Mouse (Mus musculus): ENCODE data around the gene Arrdc5.
"Not testable (repeated sequence)": the region's sequence is repeated elsewhere in the genome, so short reads cannot be mapped to it uniquely, and the experiment has no call there.

Arrdc5 gene

DNA sequence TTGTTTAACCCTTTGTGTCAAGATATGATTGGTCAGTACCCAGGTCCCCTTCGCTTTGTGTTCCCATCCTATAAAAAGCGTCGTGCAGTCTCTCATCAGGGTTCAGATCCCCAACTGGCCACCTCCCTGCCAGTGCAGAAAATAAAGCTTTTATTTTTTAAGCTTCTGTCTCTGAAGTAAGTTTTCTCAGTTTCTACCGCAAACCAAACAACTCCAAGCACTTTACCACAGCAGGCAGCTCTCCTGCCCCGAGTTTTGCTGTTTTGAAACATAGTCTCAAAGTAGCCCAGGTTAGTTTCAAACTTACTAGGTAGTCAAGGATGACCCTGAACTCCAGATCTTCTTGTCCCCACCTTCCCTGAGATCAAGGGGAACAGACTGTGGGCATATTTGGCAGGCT is 21.7 kb downstream of the Arrdc5 start:
- DNase-seq (ENCODE audit: low spot score in 2 of 2), result no peak

DNA sequence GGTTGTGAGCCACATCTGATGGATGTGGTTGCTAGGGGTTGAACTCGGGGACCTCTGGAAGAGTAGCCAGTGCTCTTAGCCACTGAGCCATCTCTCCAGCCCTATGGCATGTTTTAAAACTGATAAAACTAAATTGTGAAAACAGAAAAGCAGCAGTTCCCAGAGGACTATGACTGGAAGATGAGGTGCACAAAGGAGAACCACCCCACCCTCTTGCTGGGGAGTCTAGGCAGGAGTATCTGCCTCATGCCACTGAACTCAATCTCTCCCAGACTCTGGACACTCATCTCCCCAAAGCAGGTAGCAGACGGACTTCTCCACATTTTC is 22.6 kb downstream of the Arrdc5 start:
- no peak for DNase-seq (ENCODE audit: low spot score in 2 of 2)

DNA sequence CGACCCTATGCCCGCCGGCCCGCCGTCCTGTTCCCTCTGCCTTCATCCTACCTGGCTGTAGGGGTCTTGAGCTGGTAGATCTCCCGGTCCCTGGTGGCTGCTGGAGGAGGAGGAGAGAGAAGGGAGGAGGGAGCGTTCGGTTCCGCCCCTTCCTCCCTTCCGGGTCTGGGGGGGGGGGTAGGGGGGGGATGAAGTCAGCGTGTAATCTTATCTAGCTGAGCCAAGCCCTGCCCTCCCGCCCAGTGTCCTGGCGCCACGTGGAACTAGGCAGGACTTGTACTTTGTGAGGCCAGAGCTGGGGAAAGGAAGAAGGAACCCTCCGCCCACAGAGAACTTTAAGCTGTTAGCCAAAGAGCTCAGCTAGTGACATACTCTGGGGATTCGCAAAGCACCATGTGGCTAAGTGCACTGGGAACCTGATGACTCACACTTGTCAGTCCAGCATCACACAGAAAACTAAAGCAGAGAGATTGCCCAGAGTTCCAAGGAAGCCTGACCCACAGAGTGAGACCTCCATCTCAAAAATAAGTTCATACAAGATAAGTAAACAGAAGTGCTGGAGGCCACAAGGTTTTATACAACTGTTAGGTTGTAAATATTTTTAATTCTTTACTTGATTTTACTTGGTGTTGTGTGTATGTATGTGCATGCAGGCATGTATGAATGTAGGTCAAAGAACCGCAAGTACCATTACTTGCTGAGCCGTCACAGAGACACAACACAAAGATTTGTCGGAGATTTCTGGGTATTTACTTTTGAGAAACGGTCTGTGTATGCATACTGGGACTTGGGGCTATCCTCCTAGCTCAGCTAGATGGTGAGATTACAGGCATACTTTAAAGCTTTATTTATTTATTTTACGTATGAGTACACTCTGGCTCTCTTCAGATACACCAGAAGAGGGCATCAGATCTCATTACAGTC is 23.2 kb downstream of the Arrdc5 start, which contains the start of gene Ticam1:
Ticam1 (minus strand) TSS at position 144 of the 924 bp plus-strand sequence.
- DNase-seq (ENCODE audit: low spot score in 2 of 2), result peak in 1 of 2 experiments; percentile 86

- no peak for DNase-seq (ENCODE audit: low spot score in 2 of 2)
These were observed 24.1 kb downstream of the Arrdc5 start for GRCm38 (mm10) chr17:56275842-56276480.

GRCm38 (mm10) chr17:56273986-56274385 is 26.1 kb downstream of the Arrdc5 start:
- no peak for DNase-seq (ENCODE audit: low spot score in 2 of 2)

- DNase-seq (ENCODE audit: low spot score in 2 of 2), result no peak
These were observed 26.6 kb downstream of the Arrdc5 start for GRCm38 (mm10) chr17:56273482-56273881.

DNA sequence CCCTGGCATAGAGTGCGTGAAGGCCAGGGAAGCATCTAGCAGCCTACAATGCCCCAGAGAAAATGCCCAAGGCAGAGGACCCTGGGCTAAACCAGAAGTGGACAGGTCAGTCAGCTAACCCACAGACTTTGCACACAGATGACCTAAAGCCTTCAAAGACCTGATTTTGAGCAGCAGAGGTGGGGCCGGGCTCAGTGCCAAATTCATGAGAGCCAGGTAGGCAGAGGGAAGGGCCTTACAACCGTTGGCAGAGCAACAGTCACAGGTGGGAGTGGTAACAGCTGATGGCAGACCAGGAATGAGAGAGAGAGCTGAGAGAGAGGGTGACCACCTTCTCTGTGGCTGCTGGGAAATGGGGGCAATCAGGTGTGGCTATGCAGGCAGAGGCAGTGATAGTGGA is 27.4 kb downstream of the Arrdc5 start:
- DNase-seq (ENCODE audit: low spot score in 2 of 2), result no peak

DNA sequence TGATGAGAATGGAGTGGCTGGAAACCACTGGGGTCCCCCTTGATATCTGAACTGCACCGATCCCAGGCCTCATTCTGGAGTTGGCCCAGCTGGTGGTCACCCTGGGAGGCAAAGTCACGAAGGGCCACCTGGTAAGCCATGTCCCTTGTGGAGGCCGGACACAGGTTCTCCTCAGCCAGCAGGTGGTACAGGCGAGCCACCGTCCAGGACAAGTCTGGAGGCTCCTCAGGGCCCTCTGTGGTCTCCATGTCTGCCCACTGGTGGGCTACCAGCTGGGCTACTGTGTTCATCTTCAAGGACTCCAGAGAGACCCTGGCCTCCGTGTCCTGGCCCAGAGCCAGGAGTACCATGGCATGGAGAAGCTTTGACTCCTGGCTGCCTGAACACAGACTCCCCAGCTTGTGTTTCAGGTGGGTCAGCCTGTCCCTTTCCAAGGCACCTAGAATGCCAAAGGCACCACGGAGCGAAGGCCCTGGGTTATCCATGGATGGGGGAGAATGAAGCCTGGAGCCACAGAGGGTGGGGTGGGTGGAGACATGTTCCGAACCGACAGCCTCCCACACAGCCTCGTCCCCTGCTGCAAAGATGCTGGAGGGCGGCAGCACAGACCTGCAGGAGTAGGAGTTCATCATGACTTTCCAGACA is 28.4 kb downstream of the Arrdc5 start:
- DNase-seq (ENCODE audit: low spot score in 2 of 2), result no peak

GRCm38 (mm10) chr17:56269741-56270140 is 30.3 kb downstream of the Arrdc5 start:
- DNase-seq (ENCODE audit: low spot score in 2 of 2), result no peak

DNA sequence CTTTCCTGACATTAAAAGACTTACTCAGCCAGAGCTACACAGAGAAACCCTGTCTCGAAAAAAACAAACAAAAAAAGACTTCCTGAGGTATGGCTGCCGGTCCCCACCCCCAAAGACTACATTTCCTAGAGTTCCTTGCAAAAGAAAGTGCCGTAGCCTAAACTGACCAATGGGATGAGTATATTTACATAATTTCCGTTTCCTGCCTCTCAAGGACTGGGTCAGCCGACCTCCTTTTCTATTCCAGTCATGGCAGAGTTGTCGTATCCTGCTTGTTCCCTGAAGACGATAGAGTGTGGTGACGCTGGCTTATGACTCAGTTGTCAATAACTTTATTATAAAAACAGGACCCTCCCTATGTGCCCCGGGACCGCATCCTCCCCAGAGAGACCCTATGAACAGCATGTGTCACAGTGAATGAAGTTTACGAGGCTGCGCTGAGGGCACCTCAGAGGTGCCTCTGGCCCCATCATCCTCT is 30.9 kb downstream of the Arrdc5 start:
- DNase-seq (ENCODE audit: low spot score in 2 of 2), result peak in 1 of 2 experiments; percentile 81

DNA sequence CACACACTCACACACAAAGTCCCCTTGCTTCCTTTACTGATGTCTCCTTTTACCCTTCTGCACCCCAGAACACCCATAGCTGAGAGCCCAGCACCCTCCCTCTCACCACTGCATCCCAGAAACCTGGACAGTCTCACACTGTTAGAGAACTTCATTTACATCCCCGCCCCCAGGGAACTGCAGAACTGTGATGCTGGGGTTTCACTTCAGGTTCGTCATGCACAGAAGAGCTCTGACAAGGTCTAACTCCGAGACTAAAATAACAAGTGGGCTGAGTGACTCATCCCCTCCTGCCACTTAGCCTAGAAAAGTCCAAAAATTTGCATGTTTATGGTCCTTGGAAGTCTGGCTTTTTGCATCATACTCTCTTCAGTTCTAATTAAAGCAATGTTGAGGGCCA is 33.8 kb downstream of the Arrdc5 start:
- peak; percentile 81 to 86 for DNase-seq (ENCODE audit: low spot score in 2 of 2)

DNA sequence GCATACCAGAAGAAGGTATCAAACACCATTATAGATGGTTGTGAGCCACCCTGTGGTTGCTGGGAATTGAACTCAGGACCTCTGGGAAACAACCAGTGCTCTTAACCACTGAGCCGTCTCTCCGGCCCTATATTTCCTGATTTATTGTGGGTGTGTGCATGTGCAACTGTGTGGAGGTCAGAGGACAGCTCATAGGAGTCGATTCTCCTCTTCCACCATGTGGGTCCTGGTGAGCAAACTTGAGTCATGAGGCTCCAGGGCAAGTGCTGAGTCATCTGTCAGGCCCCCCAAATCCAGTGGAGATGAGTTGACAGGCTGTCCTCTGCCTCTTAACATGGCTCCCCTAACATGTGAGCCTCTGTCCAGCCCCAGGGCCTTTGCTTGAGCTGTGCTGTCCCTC is 34.2 kb downstream of the Arrdc5 start:
- no peak for DNase-seq (ENCODE audit: low spot score in 2 of 2)

- no peak for DNase-seq (ENCODE audit: low spot score in 2 of 2)
These were observed 35.1 kb downstream of the Arrdc5 start for GRCm38 (mm10) chr17:56265011-56265410.

GRCm38 (mm10) chr17:56264020-56264419 is 36.1 kb downstream of the Arrdc5 start:
- DNase-seq (ENCODE audit: low spot score in 2 of 2), result peak in 1 of 2 experiments; percentile 87

GRCm38 (mm10) chr17:56262645-56263094 is 37.4 kb downstream of the Arrdc5 start:
- DNase-seq (ENCODE audit: low spot score in 2 of 2), result no peak

- no peak for DNase-seq (ENCODE audit: low spot score in 2 of 2)
These were observed 38.9 kb downstream of the Arrdc5 start for GRCm38 (mm10) chr17:56261166-56261565.

DNA sequence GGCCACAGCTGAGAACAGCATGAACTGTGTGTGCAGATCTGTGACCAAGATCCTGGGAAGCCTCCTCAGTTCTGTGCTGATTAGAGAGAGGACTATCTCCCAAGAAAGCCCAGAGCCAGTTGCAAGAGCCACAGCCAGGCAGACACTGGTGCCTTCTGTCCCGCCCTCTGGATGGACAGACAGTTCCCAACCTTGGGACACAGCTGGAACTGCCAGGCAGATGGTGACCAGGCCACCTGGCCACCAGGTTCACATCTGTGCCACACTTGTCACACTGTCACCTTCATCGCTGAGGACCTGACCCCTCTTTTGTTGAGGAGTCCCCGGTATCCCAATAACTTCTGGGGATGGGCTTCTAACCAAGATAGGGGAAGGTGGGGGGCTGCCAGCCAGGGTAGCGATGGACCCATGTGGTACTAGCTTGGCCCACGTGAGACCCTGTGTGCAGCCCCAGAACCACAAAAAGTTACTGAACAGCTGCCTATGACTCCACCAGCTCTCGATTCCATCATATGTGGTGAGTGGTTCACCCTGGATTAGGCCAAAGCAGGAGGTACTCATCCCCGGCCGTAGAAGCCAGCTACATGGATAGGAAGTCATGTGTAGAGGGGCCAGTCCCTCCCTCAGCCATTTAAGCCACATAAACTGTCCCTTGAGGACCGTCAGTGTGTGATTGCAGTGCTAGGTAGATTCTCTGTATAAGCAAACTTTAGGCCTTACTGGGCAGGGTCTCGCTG is 40.6 kb downstream of the Arrdc5 start:
- DNase-seq (ENCODE audit: low spot score in 2 of 2), result no peak

- not testable (repeated sequence) for DNase-seq (ENCODE audit: low spot score in 2 of 2)
These were observed 41.3 kb downstream of the Arrdc5 start for GRCm38 (mm10) chr17:56258812-56259211.

GRCm38 (mm10) chr17:56258269-56258668 is 41.8 kb downstream of the Arrdc5 start:
- not testable (repeated sequence) for DNase-seq (ENCODE audit: low spot score in 2 of 2)

GRCm38 (mm10) chr17:56257181-56257894 is 42.7 kb downstream of the Arrdc5 start:
- no peak for DNase-seq (ENCODE audit: low spot score in 2 of 2)

All from left cerebral cortex, adult 9 months (tissue).